Mouse (Mus musculus): ENCODE measurements at regions not wholly inside any gene's neighbourhood (a gene's known extent, or its start where the extent isn't known, plus 50 kb on each side); places are given as distances from the start of the nearest gene placed in this dataset.

DNA sequence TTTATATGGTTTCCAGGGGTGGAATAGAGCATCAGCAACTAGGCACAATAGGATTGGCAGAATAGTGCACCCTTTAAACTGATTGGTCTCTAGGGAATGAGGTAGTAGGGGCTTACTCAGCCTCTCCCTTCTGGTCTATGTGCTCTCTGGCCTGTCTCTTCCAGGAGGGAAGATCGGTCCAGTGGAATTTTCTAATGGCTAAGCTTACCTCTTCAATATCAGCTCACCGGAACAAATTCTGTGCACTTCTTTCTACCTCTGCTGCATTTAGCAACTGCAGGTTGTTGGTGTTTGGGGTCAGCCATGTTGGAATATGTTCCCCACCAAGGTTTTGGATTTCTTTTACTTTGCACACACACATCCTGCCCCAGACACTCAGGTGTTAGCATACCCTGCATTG lies 405.1 kb downstream of the Bcor start:
- no peak for DNase-seq (ENCODE audit: low read depth in 1 of 2, low spot score in 2 of 2)

DNA sequence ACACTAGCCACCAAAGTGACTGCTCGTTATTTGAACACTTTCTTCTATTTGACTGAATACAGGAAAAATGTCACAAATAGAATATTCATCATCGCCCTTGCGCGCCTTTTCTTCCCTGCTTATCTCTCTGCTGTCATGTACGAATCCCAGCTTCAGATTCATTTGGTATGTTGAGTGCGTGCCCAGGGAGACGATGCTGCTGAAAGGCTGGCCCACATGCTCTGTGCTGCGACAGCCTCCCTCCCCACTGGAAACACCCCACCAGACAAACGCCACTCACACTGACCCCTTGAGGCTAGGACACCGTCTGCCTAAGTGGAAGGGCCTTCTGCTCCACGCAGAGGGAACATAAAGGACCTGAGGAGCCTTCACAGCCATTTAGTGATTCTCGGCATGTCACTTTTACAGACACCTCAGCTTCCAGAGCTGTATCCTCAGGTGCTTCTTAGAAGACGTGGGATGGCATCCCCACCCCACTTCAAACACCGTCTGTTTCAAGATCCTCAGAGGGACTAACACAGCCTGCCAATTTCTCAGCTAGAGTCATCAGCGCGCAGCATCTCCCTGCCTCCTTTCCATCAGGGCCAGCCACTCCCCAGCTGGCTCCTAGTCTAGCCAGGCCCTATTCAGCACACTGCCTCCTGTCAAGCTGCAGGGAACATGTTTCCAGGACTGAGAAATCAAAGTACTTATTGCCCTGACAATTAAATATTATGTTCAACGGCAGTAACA lies 396.6 kb downstream of the Bcor start:
- DNase-seq (ENCODE audit: low read depth in 1 of 2, low spot score in 2 of 2) = no peak

DNA sequence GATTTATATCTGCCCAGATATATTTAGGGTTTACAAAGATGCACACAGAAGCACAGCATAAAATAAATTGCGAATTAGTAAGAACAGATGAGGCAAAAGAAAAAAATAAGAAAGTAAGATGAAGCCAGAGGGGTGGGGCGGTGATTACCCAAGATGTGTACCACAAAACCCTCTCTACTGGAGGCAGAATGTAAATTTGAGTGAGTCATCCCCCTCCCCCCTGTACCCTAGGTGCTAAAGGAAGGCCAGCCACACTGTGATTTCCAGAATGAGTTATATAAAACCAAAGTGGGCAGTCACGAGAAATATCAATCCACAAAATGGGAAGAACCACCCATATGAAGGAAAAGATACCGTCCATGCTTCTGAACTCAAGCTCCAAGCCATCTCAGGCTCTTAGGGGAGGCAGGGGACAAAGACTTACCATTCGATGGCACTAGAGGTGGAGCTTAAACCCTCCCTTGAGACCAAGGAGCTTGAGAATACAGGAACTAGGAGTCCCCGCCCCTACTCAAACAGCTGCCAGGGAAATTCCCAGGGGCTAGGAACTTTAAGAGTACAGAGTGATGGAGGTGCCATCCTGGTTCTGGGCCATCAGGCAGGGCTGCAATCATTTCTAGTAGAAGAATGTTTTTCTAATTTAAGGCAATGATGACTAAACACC lies 383.8 kb downstream of the Bcor start:
- no peak for DNase-seq (ENCODE audit: low read depth in 1 of 2, low spot score in 2 of 2)

DNA sequence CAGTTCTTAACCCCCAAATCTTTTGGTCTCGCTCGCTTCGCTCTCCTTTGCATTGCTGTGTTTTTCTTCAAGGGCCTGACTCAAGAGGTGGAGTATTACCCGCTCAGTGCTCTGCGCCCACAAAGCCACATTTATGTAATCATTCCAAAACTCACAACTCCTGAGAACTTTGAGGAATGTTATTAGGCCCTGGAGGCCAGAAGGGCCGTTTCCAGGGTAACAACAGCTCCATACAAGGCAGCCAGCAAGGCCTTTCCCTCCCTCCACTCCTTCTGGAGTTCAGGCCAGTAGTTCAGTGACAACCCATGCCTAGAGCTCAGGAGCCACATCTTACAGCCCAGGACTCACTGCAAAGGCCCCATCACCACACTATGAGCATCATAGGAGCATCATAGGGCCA lies 365.1 kb downstream of the Bcor start:
- no peak for DNase-seq (ENCODE audit: low read depth in 1 of 2, low spot score in 2 of 2)

DNA sequence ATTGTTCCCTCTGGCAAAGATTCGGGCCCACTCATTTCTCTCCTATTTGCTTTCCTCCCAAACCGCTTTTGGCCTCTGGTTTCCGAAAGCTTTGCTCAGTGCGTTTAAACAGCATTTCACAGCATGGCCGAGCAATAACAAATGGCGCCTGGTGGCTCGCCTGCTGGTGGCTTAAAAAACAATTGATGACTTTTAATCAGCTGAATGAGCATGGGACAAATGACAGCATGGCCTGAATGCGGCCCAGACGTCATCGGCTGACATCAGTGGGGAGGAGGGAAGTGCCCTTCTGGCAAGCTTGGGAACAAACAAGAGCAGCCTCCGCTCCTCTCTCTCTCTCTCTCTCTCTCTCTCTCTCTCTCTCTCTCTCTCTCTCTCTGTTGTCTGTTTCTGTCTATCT lies 362.3 kb downstream of the Bcor start:
- no peak for DNase-seq (ENCODE audit: low read depth in 1 of 2, low spot score in 2 of 2)

DNA sequence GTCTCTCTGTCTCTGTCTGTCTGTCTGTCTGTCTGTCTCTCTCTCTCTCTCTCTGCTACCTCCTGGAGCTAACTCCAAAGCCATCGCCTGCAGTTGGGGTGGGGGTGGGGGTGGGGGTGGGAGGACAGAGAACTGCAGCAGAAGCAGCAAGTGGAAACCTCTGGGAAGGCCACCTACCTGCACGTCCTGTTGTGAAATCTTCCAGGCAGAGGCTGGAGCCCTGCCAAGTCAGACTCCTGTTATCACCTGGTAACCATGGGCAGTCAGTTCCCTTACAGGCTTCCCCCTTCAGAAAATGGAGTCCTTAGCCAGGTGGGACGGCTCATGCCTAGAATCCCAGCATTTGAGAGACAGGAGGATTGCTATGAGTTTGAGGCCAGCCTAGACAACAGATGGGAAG lies 361.8 kb downstream of the Bcor start:
- DNase-seq (ENCODE audit: low read depth in 1 of 2, low spot score in 2 of 2) = no peak

DNA sequence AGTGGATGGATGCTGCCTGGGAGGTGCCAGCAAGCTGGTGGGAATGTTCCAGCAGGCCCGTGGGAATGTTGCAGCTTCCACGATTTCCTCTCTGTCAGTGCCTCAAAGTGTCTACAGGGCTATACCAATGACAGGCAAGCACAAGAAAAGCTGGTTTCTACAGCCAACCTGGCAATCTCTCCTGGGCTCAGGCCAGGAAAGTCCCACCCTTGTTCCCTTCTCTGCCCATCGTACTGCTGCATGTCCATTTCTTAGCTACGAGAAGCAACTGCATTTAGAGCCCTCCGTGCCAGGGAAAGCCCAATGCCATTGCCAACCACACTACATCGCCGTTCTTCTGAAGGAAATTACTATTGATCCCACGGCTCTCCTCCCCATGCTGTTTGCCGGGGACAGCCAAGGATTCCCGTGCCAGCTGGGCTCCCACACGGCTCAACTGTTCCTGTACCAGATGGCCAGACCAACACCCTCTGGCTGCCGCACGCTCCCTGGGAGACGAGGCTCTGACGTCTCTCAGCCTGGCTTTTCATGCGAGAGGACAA lies 359.7 kb downstream of the Bcor start:
- no peak for DNase-seq (ENCODE audit: low read depth in 1 of 2, low spot score in 2 of 2)

DNA sequence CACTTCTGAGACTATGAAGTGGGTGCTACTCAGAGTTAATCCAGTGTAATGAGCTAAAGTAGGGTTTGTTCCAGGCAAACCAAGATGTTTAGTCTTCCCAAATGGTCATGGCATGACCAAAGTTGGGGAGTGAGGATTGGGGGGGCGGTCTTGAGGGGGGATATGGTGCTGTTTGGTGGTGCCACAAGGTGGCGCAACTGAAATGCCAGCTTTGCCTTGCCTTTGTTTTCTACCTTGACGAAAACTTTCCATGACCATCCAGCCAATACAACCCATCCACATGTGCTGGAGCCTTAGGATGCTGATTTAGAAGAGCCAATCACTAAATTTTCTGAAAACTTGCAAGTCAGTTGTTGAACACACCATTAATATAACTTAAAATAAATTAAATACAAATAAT lies 358.9 kb downstream of the Bcor start:
- no peak for DNase-seq (ENCODE audit: low read depth in 1 of 2, low spot score in 2 of 2)

DNA sequence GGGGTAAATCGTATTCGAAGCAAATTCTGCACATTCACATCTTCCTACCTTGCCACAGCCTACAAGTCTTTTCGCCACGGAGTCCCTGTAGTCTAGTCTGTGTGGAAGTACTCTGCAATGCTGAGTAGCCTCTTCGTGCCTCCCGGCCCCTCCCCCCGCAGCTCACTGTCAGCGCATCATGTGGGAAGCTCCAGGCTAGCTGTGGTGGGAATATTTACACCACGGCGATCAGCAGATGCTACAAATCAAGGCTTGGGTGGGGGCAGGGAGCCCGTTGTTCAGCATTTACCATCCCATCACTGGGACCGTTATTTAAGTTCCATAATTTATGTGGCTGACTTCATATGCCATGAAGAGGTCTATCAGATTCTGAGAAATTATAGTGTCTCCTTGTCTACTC lies 358.5 kb downstream of the Bcor start:
- DNase-seq (ENCODE audit: low read depth in 1 of 2, low spot score in 2 of 2) = no peak

DNA sequence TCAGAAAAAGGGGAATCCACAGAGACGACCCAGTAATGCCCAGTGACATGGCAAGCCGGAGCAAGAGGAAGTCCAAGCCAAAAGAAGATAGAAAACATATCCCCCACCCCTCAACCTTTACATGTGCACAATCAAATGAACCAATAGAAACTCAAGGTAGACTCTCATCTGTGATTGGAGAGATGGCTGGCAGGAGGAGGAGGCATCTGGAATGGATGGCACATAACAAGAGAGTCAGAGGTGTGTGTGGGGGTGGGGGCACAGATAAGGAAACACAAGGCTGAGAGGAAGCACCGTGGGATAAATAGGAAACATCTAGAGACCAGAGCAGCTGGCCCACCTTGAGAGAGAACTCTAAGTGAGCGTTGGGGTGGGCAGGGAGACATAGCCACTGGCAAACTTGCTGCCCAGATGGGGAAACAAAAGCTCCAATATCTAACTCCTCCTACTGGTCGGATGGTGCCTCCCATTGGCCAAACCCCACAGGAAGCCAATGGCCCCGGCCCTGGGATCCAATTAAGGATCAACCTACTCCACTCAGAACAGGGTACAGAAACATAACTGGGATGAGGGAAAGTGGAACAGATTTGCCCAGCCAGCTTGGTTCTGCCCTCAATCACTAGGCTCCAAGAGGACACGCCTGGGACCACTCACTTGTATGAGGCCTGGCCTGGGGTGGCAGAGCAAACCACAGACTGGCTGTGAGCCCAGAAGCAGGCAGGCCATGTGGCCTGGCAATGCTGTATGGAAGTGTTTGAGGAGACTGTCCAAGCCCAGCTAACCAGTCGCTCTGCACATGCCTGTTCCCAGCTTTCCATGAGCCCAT lies 357.9 kb downstream of the Bcor start:
- DNase-seq (ENCODE audit: low read depth in 1 of 2, low spot score in 2 of 2) = no peak

DNA sequence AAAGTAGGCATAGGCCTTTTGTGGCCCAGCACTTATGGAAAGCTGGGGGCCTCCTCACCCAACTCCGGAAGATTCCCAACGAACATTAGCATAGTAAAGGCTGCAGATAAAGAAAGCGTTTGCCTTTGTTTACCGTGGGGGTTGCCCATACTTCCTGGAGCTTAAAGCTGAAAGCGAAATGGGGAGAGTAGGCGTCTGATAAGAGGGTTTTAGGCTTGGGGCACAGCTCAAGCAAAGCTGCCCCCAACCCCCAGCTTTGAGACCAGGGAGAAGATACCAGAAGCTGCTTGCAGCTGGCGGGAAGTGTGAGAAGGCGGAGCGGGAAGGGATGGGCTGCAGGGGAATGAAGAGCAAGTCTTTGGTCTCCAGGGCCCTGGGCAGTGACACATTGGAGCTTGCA lies 356.9 kb downstream of the Bcor start:
- DNase-seq (ENCODE audit: low read depth in 1 of 2, low spot score in 2 of 2) = no peak

DNA sequence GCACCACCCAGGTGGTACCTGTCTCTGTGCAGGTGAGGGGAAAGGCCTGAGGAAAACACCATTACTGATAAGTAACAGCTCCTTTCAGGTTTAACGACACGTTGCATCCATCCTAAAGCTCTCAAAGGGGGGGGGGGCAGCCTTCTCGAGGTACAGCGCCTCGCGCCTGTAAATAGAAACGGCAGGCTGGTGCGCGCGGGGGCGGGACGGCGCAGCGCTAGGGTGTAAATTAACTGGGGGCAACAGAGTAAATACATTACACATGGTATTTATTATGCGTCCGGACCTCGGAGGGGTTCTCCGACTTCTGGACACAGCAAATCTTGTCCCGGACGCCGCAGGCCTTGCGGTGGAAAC lies 353.3 kb downstream of the Bcor start:
- DNase-seq (ENCODE audit: low read depth in 1 of 2, low spot score in 2 of 2) = no peak

DNA sequence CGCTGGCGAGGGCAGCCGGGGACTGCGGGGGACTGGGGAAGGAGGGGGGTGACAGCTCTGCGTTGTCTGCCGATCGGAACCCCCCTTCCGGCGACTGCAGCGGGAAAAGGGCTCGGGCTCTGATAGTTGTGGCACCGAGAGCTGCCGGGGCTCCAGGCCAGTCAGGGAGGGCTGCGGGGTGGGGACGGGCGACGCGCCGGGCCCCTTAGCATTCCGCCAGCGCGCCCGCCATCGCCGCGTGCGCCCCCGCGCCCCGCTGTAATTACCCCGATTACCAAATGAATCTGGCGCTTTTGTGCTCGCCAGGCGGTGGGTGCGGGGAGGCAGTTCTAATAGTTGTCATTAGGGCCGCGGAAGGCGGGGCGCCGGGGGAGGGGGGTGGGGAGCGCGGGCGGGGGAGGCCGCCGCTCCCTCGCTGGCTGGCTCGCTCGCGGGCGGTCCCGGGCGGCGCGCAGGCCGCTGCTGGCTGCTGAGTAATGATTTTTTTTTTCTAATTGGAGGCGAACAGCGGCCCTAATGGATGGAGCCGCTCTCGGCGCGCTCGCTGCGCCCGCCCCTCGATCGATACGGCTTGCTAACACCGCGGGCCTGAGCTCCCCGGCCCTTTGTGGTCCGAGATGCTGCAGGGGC lies 352.8 kb downstream of the Bcor start:
- DNase-seq (ENCODE audit: low read depth in 1 of 2, low spot score in 2 of 2) = no peak

DNA sequence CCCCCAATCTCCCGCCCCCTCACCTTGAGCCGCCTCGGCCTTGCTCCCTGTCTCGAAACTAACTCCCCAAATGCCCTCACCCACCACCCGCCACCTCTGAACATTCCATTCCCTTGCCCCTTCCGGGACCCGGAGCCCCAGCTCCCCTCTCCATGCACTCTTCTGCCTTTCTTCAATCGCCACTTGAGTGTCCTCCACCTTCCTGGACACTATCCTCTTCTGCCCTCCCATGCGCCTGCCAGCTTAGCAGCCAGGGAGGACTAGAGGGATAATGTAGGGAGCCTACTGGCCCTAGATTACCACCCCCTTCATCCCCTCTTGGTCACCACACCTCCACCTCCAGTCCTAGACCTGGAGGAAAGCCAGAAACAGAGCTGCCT lies 352.3 kb downstream of the Bcor start:
- no peak for DNase-seq (ENCODE audit: low read depth in 1 of 2, low spot score in 2 of 2)

DNA sequence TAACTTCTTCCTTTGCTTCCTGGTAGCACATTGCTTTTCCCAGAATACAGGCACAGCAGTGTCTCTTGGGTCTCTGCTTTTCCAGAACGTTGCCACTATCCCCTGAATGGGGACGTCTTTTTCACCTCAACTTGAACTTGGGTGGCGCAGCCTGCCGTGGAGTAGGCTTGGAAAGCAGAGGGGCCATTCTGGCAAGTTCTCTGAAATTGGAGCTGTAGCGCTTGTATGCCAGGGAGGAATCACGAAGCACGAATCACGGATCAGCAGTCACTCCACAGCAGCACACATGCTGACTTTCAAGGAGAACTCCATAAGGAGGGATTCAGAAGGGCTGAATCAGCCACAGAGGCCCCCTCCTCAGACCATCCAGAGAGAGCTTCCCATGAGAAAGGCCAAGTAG lies 351.2 kb downstream of the Bcor start:
- DNase-seq (ENCODE audit: low read depth in 1 of 2, low spot score in 2 of 2) = no peak

DNA sequence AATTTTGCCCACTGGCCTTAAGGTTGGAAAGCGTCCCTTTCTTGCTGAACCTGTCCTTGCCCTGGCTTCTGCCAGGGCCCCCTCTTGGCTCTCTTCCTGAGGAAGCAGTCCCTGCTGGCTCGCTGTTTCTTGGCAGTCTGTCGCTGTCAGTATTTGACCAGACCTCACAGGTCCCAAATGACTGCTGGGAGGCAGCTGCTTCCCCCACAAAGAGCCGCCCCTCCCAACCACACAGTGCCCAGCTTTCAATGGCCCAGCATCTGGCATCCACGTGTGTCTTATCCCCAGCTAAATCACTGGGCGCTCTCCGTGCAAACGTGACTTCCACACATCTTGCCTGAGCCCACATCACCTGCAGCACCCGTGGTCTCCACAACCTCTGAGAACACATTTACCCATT lies 345.3 kb downstream of the Bcor start:
- no peak for DNase-seq (ENCODE audit: low read depth in 1 of 2, low spot score in 2 of 2)

DNA sequence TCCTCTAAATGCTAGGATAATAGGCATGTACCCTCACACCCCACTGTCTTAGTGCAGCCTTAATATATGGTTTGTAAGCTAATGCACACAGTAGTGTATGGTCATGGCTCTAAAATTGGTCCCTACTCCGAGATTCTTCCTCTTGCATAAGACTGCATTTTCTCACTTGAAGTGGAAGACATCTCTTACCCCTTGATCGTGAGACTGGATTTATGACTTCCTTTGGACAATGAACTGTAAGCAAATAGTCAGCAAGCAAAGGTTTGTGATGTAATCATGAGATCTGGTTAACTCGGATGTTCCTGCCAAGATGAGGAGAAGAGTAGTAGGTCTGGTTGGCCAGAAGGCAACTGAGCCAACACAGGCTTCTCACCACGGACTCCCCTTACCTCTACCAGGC lies 344.3 kb downstream of the Bcor start:
- no peak for DNase-seq (ENCODE audit: low read depth in 1 of 2, low spot score in 2 of 2)

DNA sequence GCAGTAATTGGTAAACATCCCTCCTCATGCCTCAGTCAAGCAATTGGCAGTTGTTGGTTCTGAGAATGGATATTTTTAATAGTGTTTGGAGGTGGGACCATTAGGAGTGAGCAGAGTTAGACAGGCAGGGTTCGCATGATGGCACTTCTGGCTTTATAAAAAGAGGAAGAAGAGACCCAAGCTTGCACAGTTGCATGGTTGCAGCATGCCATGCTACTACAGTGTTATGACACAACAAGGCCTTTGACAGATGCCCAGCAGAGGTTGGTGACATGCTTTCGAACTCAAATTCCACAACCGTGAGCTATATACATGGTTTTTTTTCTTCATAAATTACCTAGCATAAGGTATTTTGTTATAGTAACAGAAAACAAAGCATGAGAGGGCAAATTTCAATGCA lies 341.5 kb downstream of the Bcor start:
- no peak for DNase-seq (ENCODE audit: low read depth in 1 of 2, low spot score in 2 of 2)

DNA sequence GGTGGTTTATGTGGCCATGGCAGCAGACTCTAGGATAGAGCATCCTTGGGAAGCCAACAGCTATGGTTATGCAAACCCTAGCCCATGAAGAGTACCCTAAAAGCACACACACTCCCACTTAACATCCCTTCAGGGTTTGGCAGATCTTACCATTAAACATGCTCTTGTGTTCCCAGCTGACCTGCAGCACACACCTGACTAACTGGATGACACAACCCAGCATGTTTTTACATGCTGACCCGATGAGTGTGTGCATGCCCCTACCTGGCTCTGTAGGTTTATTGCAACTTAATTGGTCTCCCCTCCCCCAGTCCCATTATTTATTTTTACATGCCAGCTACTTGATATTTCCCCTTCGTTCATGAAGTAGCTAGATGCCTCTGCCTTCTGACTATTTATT lies 339.0 kb downstream of the Bcor start:
- no peak for DNase-seq (ENCODE audit: low read depth in 1 of 2, low spot score in 2 of 2)

DNA sequence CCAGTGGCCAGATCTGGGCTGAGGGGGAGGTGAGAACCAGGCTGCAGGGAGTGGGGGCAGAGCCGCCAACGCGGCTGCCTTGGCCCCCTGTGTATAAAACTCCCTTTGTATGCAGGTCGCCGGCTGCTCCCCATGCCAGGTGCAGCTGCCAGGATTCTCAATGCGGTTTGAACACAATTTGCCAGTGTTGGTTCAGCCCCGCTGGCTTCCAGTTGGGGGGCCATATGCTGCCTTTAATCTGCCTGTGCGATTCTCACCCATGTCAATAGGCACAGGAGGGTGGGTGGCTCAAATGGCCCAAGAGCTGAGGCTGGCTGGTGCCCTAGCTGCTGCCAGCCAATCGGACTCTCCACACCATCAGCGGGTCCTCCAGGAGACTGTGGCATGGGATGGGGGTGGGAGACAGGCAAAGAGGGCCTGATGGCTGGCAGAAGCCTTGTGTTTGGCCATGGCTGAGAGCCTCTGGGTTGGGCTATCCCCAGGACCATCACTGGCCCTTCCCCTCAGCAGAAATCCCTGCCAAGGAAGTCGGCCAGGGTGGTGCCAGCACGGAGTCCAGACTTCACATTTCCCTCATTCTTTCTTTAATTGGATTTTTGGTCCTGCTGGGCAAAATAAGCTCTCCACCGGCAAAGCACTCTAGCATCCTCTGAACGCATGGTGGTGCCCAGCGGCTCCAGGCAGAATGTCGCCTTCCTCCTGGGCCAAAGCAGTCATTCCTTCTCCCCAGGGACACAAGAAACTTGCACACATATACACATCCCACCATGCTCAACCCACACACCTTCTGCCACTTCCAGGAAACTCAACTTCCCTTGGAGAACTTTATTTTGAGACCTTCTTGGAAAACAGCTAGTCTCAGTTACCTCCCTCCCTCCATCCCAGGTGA lies 338.0 kb downstream of the Bcor start:
- no peak for DNase-seq (ENCODE audit: low read depth in 1 of 2, low spot score in 2 of 2)

DNA sequence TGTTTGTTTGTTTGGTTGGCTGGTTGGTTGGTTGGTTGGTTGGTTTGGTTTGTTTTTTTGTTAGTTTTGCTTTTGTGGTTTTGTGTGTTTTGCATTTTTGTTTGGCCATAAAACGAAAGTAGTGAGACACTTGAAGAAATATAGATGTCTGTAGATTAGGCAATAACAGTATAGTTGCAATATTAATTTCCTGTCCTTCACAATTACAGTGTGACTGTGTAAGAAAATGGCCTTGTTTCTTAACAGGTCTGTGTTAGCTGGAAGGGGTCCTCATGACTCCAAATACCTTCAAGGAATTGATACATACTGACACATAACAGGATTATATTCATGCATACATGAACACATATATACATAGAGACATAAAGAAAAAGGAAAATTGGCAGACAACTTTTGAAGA lies 334.2 kb downstream of the Bcor start:
- no peak for DNase-seq (ENCODE audit: low read depth in 1 of 2, low spot score in 2 of 2)

All from monocyte, adult 2 months (primary cell).